Mouse (Mus musculus) embryonic facial prominence, embryonic 13.5 days (tissue): ENCODE measurements at regions not wholly inside any gene's neighbourhood (a gene's known extent, or its start where the extent isn't known, plus 50 kb on each side); places are given as distances from the start of the nearest gene placed in this dataset.
A peak's percentile ranks its signal among the peaks of the same experiment; 100 is the strongest.

Experiments
- ATAC-seq: fragments of 200-750 bp; cut with Nextera tagmentation; 2 replicates; pipeline ENCODE4 v1.8.0; 2017; ENCODE audit warnings: low read depth; ENCODE audit not compliant: insufficient number of reproducible peaks, insufficient read depth, low FRiP score, low TSS enrichment
- H3K27ac ChIP-seq: fragments of 300-500 bp; sonication (generic); 2 replicates; pipeline ENCODE4 v1.5.1; 2015; ENCODE audit warnings: moderate library complexity, mild to moderate bottlenecking, inconsistent platforms
- H3K27me3 ChIP-seq: fragments of 300-500 bp; sonication (generic); 2 replicates; pipeline ENCODE4 v1.6.1; 2015; ENCODE audit warnings: mild to moderate bottlenecking, inconsistent platforms
- H3K36me3 ChIP-seq: fragments of 300-500 bp; sonication (generic); 2 replicates; pipeline ENCODE4 v1.6.1; 2015; ENCODE audit warnings: mild to moderate bottlenecking, inconsistent platforms
- H3K4me1 ChIP-seq: fragments of 300-500 bp; sonication (generic); 2 replicates; pipeline ENCODE4 v1.6.1; 2015; ENCODE audit warnings: inconsistent platforms
- H3K4me2 ChIP-seq: fragments of 300-500 bp; sonication (generic); 2 replicates; pipeline ENCODE4 v1.6.1; 2015; ENCODE audit warnings: moderate library complexity, mild to moderate bottlenecking, inconsistent platforms
- H3K4me3 ChIP-seq: fragments of 300-500 bp; sonication (generic); 2 replicates; pipeline ENCODE4 v1.5.1; 2015; ENCODE audit warnings: mild to moderate bottlenecking, inconsistent platforms
- H3K9ac ChIP-seq: fragments of 300-500 bp; sonication (generic); 2 replicates; pipeline ENCODE4 v1.6.1; 2015; ENCODE audit warnings: mild to moderate bottlenecking, inconsistent platforms
- H3K9me3 ChIP-seq: fragments of 300-500 bp; sonication (generic); 2 replicates; pipeline ENCODE4 v1.6.1; 2016; ENCODE audit warnings: inconsistent platforms
- WGBS: fragments of 180-500 bp; shearing (Covaris S2); methylation state at CpG from one replicate; pipeline ENCODE4 v1.1.7; 2015; ENCODE audit warnings: mixed read lengths; 5-methylcytosine and 5-hydroxymethylcytosine counted together

- H3K4me2 ChIP-seq = no peak overlapping the region
- H3K9ac ChIP-seq = no peak overlapping the region
- H3K4me1 ChIP-seq = peaks cover 42% of the 10 kb centered on the region
- 79% methylated on average over 5 of the region's 5 CpGs for WGBS
- no peak overlapping the region for H3K4me3 ChIP-seq
- no peaks in the 10 kb centered on the region for H3K9me3 ChIP-seq
- no peaks in the 10 kb centered on the region for H3K36me3 ChIP-seq
- no peak overlapping the region for H3K27ac ChIP-seq
- ATAC-seq = no peak
- no peaks in the 10 kb centered on the region for H3K27me3 ChIP-seq
These were observed 301.4 kb upstream of the Klf3 start for GRCm38 (mm10) chr5:64501746-64502145.

DNA sequence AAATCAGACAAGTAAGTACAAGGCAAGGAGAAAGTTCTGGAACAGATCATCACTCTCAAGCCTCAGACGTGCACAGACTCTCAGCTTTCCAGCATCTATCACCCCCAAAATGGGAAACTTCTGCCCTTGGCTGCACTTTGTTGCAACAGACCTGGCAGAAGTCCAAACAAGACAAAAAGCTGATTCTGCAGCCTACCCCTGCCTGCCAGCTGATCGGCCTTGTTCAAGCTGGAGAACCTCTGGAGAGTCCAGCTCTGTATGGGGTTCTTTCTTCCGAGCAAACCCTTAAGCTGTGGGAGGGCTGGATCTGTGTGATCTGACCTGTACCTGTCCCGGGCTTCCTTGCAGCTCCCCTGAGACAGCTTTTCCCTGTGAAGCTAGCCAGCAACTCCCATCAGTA, 299.7 kb upstream of the Klf3 start:
- H3K9ac ChIP-seq = no peak overlapping the region
- H3K4me2 ChIP-seq = no peak overlapping the region
- no peak for ATAC-seq
- 27% methylated on average over 4 of the region's 4 CpGs for WGBS
- no peaks in the 10 kb centered on the region for H3K27me3 ChIP-seq
- no peaks in the 10 kb centered on the region for H3K36me3 ChIP-seq
- H3K27ac ChIP-seq = peak overlapping the region; percentile 63
- H3K4me3 ChIP-seq = no peak overlapping the region
- peaks cover 42% of the 10 kb centered on the region for H3K4me1 ChIP-seq
- H3K9me3 ChIP-seq = no peaks in the 10 kb centered on the region

DNA sequence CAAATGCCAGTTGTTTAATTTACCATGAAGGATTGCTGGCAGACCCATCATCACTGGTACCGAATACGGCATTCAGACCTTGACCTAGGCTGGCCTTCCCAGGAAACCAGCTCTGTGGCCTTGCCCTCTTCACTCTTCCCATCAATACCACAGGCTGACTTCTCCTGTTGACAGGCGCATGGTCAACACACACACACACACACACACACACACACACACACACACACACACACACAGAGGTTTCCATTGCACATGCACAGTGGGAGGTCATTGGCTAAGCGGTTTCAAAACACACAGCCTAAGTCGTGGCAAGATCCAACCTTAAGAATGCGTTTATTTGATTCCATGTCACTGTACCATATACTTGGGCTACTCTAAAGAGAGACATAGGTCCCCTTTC, 298.7 kb upstream of the Klf3 start:
- no peaks in the 10 kb centered on the region for H3K36me3 ChIP-seq
- H3K4me3 ChIP-seq = no peak overlapping the region
- H3K27ac ChIP-seq = peak overlapping the region; percentile 82; the same call in 1 of the 2 replicates
- H3K27me3 ChIP-seq = no peaks in the 10 kb centered on the region
- no peak for ATAC-seq
- 59% methylated on average over 6 of the region's 6 CpGs for WGBS
- H3K4me2 ChIP-seq = no peak overlapping the region
- H3K9ac ChIP-seq = no peak overlapping the region
- peaks cover 42% of the 10 kb centered on the region for H3K4me1 ChIP-seq
- H3K9me3 ChIP-seq = no peaks in the 10 kb centered on the region

DNA sequence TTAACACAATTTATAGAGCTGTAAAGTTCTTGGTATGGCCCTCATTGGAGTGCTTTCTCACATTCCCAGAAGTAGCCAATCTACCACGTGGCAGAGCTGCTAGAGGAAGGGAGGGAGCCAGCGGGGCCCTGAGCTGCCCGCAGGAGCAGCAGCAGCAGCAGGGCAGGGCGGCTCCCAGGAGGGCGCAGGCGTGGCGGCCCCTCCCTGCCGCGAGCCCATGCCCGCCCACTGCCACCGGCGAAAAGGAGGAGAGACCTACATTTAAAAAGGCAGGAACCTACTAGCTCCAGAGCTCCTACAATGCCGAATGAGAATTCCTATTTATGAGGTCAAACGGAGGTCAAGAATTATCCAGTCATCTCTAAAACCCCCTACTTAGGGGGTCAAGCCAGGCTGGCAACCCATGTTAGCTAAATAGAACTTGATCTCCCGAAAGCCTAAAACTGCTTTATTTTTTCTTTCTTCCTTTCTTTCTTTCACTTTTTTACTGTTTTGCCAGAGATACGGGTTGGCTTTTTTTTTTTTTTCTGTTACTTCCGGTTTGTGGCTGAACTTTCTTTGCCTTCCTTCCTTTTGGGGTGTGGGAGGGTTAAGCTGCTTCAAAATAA, 297.9 kb upstream of the Klf3 start:
- H3K27ac ChIP-seq = peak overlapping the region; percentile 82
- H3K9ac ChIP-seq = 0 out of 2 replicates have a peak overlapping the region, but pooled peaks have one; percentile 46
- no peaks in the 10 kb centered on the region for H3K27me3 ChIP-seq
- H3K4me1 ChIP-seq = peaks cover 39% of the 10 kb centered on the region
- H3K9me3 ChIP-seq = no peaks in the 10 kb centered on the region
- peak overlapping the region; percentile 61 for H3K4me2 ChIP-seq
- H3K4me3 ChIP-seq = peak overlapping the region; percentile 34
- under 1% methylated on average over 17 of the region's 17 CpGs for WGBS
- peak; percentile 73 for ATAC-seq
- H3K36me3 ChIP-seq = no peaks in the 10 kb centered on the region

DNA sequence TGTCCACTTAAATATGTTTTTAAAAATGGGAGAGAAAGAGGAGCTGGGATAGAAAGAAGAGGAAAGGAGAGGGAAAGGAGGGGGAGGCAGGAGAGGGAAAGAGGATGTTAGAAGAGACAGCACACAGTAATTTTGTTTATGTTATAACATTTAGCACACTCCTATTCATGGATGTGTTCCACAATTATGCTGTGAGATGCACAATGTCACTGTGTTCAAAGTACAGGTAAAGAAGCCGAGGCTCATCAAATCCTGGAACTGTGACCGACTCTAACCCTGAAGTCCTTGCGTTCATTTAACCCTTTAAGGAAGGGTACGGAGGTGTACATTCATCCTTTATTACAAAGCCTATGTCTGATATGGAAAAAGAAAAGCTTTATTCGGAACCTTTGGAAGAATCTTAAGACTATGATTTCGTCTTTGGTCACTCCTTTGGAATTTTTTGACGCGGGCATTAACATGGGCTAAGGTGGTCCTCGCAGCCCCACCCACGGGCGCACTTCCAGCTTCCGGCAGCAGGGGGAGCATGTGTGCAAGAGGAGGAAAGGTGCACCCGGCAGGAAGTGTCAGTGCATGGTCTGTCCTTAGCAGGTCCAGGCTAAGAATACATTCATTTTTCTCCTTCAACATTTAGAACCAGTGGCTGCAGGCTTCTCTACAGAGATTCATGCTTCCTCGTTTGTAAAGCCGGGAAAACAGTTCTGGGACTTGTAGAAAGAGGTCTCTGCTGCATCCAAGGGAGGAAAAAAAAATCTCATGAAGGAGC, 297.2 kb upstream of the Klf3 start:
- H3K9me3 ChIP-seq = no peaks in the 10 kb centered on the region
- H3K4me2 ChIP-seq = peak overlapping the region; percentile 61
- H3K4me1 ChIP-seq = peaks cover 33% of the 10 kb centered on the region
- H3K36me3 ChIP-seq = no peaks in the 10 kb centered on the region
- ATAC-seq = no peak
- H3K9ac ChIP-seq = 0 out of 2 replicates have a peak overlapping the region, but pooled peaks have one; percentile 3
- H3K4me3 ChIP-seq = peak overlapping the region; percentile 34
- peak overlapping the region; percentile 82; the same call in 1 of the 2 replicates for H3K27ac ChIP-seq
- H3K27me3 ChIP-seq = no peaks in the 10 kb centered on the region
- 2% methylated on average over 15 of the region's 15 CpGs for WGBS

DNA sequence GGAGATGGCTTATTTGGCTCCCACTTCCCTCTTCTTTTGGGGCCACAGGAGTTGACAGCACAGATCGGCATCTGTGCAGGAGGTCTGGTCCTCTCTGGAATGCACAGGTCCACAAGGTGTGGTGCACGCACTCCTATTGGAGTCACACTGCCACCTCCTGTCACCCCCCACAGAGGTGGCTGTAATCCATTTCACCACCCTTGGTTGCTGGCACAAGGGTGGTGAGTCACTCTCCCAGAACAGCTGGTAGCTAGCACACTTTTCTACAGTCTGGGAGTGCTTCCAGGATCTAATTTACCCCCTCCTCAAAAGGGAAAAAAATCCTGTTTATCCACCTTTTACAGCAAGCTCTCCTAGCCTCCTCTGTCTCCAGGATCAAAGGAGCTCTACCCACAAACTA, 294.6 kb upstream of the Klf3 start:
- Histone ChIP-seq H3K9me3 (no peaks in the 10 kb centered on the region), H3K9ac (no peak overlapping the region), H3K27ac (no peak overlapping the region), H3K27me3 (no peaks in the 10 kb centered on the region), H3K4me1 (peaks cover 31% of the 10 kb centered on the region), H3K4me2 (no peak overlapping the region), H3K36me3 (no peaks in the 10 kb centered on the region), H3K4me3 (no peak overlapping the region)
- ATAC-seq = 0 out of 2 replicates have a peak, but pooled peaks have one; percentile 43
- 61% methylated on average over 2 of the region's 2 CpGs for WGBS

- WGBS = 77% methylated on average over 20 of the region's 20 CpGs
- no peaks in the 10 kb centered on the region for H3K9me3 ChIP-seq
- no peak for ATAC-seq
These were observed 289.8 kb upstream of the Klf3 start for GRCm38 (mm10) chr5:64513155-64513945.

GRCm38 (mm10) chr5:64516115-64516665, 287.0 kb upstream of the Klf3 start:
- no peaks in the 10 kb centered on the region for H3K27me3 ChIP-seq
- no peaks in the 10 kb centered on the region for H3K36me3 ChIP-seq
- no peak overlapping the region for H3K4me2 ChIP-seq
- H3K9ac ChIP-seq = no peak overlapping the region
- H3K27ac ChIP-seq = no peak overlapping the region
- H3K4me1 ChIP-seq = peaks cover 7% of the 10 kb centered on the region
- H3K9me3 ChIP-seq = no peaks in the 10 kb centered on the region
- 88% methylated on average over 13 of the region's 13 CpGs for WGBS
- no peak overlapping the region for H3K4me3 ChIP-seq
- no peak for ATAC-seq

More at GRCm38 (mm10) chr5:64513155-64513945, 289.8 kb upstream of the Klf3 start:
- H3K4me1 ChIP-seq = 0 out of 2 replicates have a peak, but pooled peaks cover 3% of the 10 kb centered on the region
- H3K27ac ChIP-seq = no peak overlapping the region
- H3K4me2 ChIP-seq = no peak overlapping the region
- no peak overlapping the region for H3K4me3 ChIP-seq
- H3K9ac ChIP-seq = no peak overlapping the region
- no peaks in the 10 kb centered on the region for H3K27me3 ChIP-seq
- H3K36me3 ChIP-seq = no peaks in the 10 kb centered on the region

- H3K4me3 ChIP-seq = no peak overlapping the region
- H3K27me3 ChIP-seq = no peaks in the 10 kb centered on the region
- H3K9me3 ChIP-seq = no peaks in the 10 kb centered on the region
- H3K4me1 ChIP-seq = peaks cover 12% of the 10 kb centered on the region
- no peak overlapping the region for H3K27ac ChIP-seq
- no peak for ATAC-seq
- H3K4me2 ChIP-seq = no peak overlapping the region
- no peak overlapping the region for H3K9ac ChIP-seq
- WGBS = 79% methylated on average over 4 of the region's 4 CpGs
- H3K36me3 ChIP-seq = no peaks in the 10 kb centered on the region
These were observed 285.9 kb upstream of the Klf3 start for GRCm38 (mm10) chr5:64517241-64517640.

- Histone ChIP-seq H3K4me2 (no peak overlapping the region), H3K4me1 (peaks cover 12% of the 10 kb centered on the region), H3K27me3 (no peaks in the 10 kb centered on the region), H3K9ac (no peak overlapping the region), H3K9me3 (no peaks in the 10 kb centered on the region), H3K36me3 (no peaks in the 10 kb centered on the region), H3K27ac (no peak overlapping the region), H3K4me3 (no peak overlapping the region)
- no peak for ATAC-seq
- WGBS = 41% methylated on average over 3 of the region's 3 CpGs
These were observed 285.4 kb upstream of the Klf3 start for GRCm38 (mm10) chr5:64517835-64518234.

GRCm38 (mm10) chr5:64519036-64519435, 284.2 kb upstream of the Klf3 start:
- Histone ChIP-seq H3K27me3 (no peaks in the 10 kb centered on the region), H3K4me3 (no peak overlapping the region), H3K36me3 (no peaks in the 10 kb centered on the region), H3K9ac (no peak overlapping the region), H3K4me1 (peaks cover 9% of the 10 kb centered on the region), H3K4me2 (no peak overlapping the region), H3K9me3 (no peaks in the 10 kb centered on the region), H3K27ac (no peak overlapping the region)
- WGBS = 82% methylated on average over 7 of the region's 7 CpGs
- ATAC-seq = no peak
